ENCODE assay signal across 26 mouse cellular contexts in the genomic region with DNA sequence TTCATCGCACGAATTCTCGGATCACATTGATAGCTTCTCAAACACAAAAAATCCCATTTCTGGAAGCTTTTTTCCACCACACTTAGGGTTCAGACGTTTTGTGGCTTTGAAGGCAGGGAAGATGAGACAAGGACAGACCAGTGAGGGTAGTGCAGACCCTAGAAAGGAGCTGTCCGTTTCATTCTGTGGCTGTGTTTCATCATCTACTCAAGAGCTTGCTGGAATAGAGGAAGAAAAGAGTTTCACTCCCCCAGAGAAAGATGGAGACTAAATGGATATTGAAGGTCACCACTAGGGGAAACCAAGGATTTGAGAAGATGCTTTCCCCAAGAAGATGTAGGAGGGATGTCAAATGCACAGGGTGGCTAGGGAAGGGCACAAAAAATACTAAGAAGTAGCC.
DNase-seq lines count a peak whose midpoint lies in the region; ATAC-seq and TF ChIP-seq lines count a peak whose summit lies in the region.
"Had no signal": no experiment of that assay in that cellular context is flagged by ENCODE, and none has a peak within 500 bp of the region (broad histone marks: within the 10 kb centered on the region; RNA-seq: fewer than 3 reads in every experiment).

No protein-coding gene starts in this region.

- no peak for ATAC-seq in embryonic facial prominence, embryonic 14.5 days (ENCODE audit: low read depth)
- peak; percentile 64 for ATAC-seq in common myeloid progenitor, adult 5-6 weeks (replicated peaks; ENCODE audit: low read depth, poor library complexity, severe bottlenecking)
- peak; percentile 75 for ATAC-seq in megakaryocyte, adult 5-6 weeks (ENCODE audit: poor library complexity, severe bottlenecking)
- ATAC-seq: activated CD4-positive, CD25-positive, alpha-beta regulatory T cell, adult 4 months; forebrain, embryonic 13.5 days; hindbrain, postnatal 0 days; inflammation-experienced regulatory T-cells, adult 6 months had no signal

- H3K4me3 ChIP-seq in embryonic facial prominence, embryonic 14.5 days (ENCODE audit: low read depth, low read length): no peak overlapping the region
- H3K4me3 ChIP-seq in embryonic facial prominence, embryonic 10.5 days: no peak overlapping the region
- H3K4me3 ChIP-seq in layer of hippocampus, adult 2 months: no peak overlapping the region
- H3K4me3 ChIP-seq: embryonic facial prominence, embryonic 12.5 days; forebrain, embryonic 10.5 days; forebrain, embryonic 13.5 days; heart, adult 2 months; heart, embryonic 10.5 days; heart, embryonic 13.5 days had no signal

- no peak overlapping the region for H3K9ac ChIP-seq in embryonic facial prominence, embryonic 14.5 days (ENCODE audit: low read depth, low read length)
- H3K9ac ChIP-seq: embryonic facial prominence, embryonic 12.5 days; forebrain, embryonic 13.5 days; heart, embryonic 13.5 days; hindbrain, embryonic 14.5 days had no signal

- H3K4me1 ChIP-seq in embryonic facial prominence, embryonic 14.5 days (ENCODE audit: control insufficient read depth, insufficient read depth, low read length): peaks cover 9% of the 10 kb centered on the region; the same call in 1 of the 2 replicates
- peaks cover 10% of the 10 kb centered on the region; the same call in 1 of the 2 replicates for H3K4me1 ChIP-seq in embryonic facial prominence, embryonic 10.5 days
- H3K4me1 ChIP-seq: forebrain, embryonic 10.5 days; forebrain, embryonic 13.5 days; heart, embryonic 10.5 days had no signal

- DNase-seq in embryonic facial prominence, embryonic 14.5 days (ENCODE audit: low spot score): no peak
- no peak for DNase-seq in embryonic facial prominence, embryonic 10.5 days (ENCODE audit: low spot score)
- no peak for DNase-seq in layer of hippocampus, adult 2 months (ENCODE audit: low spot score in 2 of 2)
- DNase-seq in layer of hippocampus, adult 8-10 months (ENCODE audit: low spot score in 2 of 2): no peak
- DNase-seq in spleen, adult 12 weeks (ENCODE audit: low spot score): no peak
- no peak for DNase-seq in cerebellum, adult 9-11 months
- DNase-seq: adrenal gland, adult 8-10 months; adrenal gland, postnatal 25 days; cerebellum, adult 18-20 months; cerebellum, adult 9-10 months; cerebellum, postnatal 36 days; gastrocnemius, postnatal 25 days; heart, adult 2 months; heart, postnatal 14 days; heart, postnatal 4 days had no signal

- 76% methylated on average over 5 of the region's 5 CpGs for WGBS in embryonic facial prominence, embryonic 14.5 days
- WGBS in embryonic facial prominence, embryonic 10.5 days: 84% methylated on average over 5 of the region's 5 CpGs

- no peaks in the 10 kb centered on the region for H3K9me3 ChIP-seq in embryonic facial prominence, embryonic 14.5 days (ENCODE audit: control insufficient read depth, low read length)
- no peaks in the 10 kb centered on the region for H3K9me3 ChIP-seq in embryonic facial prominence, embryonic 10.5 days
- H3K9me3 ChIP-seq: embryonic facial prominence, embryonic 12.5 days; forebrain, embryonic 10.5 days; forebrain, embryonic 13.5 days; heart, embryonic 10.5 days; heart, embryonic 13.5 days had no signal

- H3K27ac ChIP-seq in embryonic facial prominence, embryonic 14.5 days (replicated peaks; ENCODE audit: low read depth, low read length): peak overlapping the region; percentile 63
- H3K27ac ChIP-seq in embryonic facial prominence, embryonic 10.5 days (replicated peaks): no peak overlapping the region
- no peak overlapping the region for H3K27ac ChIP-seq in layer of hippocampus, adult 2 months
- H3K27ac ChIP-seq: embryonic facial prominence, embryonic 12.5 days; forebrain, embryonic 10.5 days; forebrain, embryonic 13.5 days; heart, adult 2 months; heart, embryonic 10.5 days; heart, embryonic 13.5 days; hindbrain, embryonic 14.5 days; hindbrain, postnatal 0 days had no signal

- H3K36me3 ChIP-seq in embryonic facial prominence, embryonic 14.5 days (ENCODE audit: control insufficient read depth, insufficient read depth, low read length): no peaks in the 10 kb centered on the region
- no peaks in the 10 kb centered on the region for H3K36me3 ChIP-seq in embryonic facial prominence, embryonic 10.5 days (replicated peaks)
- H3K36me3 ChIP-seq: embryonic facial prominence, embryonic 12.5 days; forebrain, embryonic 10.5 days; heart, embryonic 10.5 days; heart, embryonic 13.5 days had no signal

- peak; percentile 31 for TF ChIP-seq CTCF in layer of hippocampus, adult 2 months (conservative IDR thresholded peaks at IDR 0.05)

- H3K27me3 ChIP-seq in embryonic facial prominence, embryonic 14.5 days (replicated peaks; ENCODE audit: control insufficient read depth, insufficient read depth, low read length): no peaks in the 10 kb centered on the region
- H3K27me3 ChIP-seq in embryonic facial prominence, embryonic 10.5 days (replicated peaks; ENCODE audit: low read depth, poor library complexity, severe bottlenecking): no peaks in the 10 kb centered on the region
- H3K27me3 ChIP-seq: embryonic facial prominence, embryonic 12.5 days; forebrain, embryonic 13.5 days had no signal

- H3K4me2 ChIP-seq in embryonic facial prominence, embryonic 14.5 days (ENCODE audit: low read depth, low read length): no peak overlapping the region
- H3K4me2 ChIP-seq: embryonic facial prominence, embryonic 12.5 days; forebrain, embryonic 13.5 days; heart, embryonic 13.5 days; hindbrain, embryonic 14.5 days had no signal
